Mouse (Mus musculus) cortical plate, adult 2 months (tissue): ENCODE results near the gene 2210011C24Rik.

ENCODE experiments used
- CTCF ChIP-seq: fragments of 200-500 bp; IDR thresholded peaks from 2 replicates; pipeline ENCODE4 v1.5.1; 2011; ENCODE audit warnings: mild to moderate bottlenecking, control low read depth, low read length; ENCODE audit not compliant: insufficient read depth; ENCODE audit errors: extremely low read depth
- POLR2A ChIP-seq: fragments of 200-500 bp; IDR thresholded peaks from 2 replicates; pipeline ENCODE4 v1.6.1; 2011; ENCODE audit warnings: mild to moderate bottlenecking, low read length, control low read depth; ENCODE audit not compliant: insufficient read depth; ENCODE audit errors: extremely low read depth

DNA sequence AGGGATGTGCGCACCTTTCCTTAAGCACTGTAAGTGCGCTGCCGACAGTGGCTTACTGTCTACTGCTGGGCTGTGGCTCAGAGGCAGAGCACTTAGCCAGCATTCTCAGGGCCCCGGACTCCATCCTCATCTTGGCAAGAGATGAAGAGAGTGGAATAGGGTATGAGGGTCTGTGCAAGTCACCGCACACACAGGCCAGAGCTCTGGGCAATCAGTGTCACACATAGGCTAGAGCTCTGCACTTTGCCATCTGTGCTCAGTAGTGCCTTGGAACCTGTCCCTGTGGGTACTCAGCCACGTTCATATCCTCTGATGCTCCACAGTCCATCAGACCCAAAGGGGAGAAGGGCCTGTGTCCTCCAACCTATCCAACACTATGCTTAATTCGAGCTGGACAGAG is 30.4 kb downstream of the 2210011C24Rik start:
- no peak for TF ChIP-seq CTCF
- TF ChIP-seq POLR2A: no peak
